Mouse (Mus musculus) brain, embryonic 14.5 days (tissue): ENCODE measurements around the gene Ccm2.

ENCODE experiments used
- CTCF ChIP-seq: fragments of 200-500 bp; IDR thresholded peaks from 2 replicates; pipeline ENCODE4 v1.5.1; 2012; ENCODE audit warnings: inconsistent platforms, mild to moderate bottlenecking, moderate library complexity, borderline replicate concordance; ENCODE audit not compliant: insufficient read depth, insufficient read length; ENCODE audit errors: extremely low read depth
- POLR2A ChIP-seq: fragments of 200-500 bp; IDR thresholded peaks from 2 replicates; pipeline ENCODE4 v1.6.1; 2012; ENCODE audit warnings: mild to moderate bottlenecking, inconsistent platforms, borderline replicate concordance; ENCODE audit not compliant: poor library complexity, insufficient read depth, insufficient read length, severe bottlenecking; ENCODE audit errors: extremely low read depth

GRCm38 (mm10) chr11:6525241-6525640, 21.4 kb upstream of the Ccm2 start:
- TF ChIP-seq CTCF (no peak), POLR2A (no peak)
